Mouse (Mus musculus): ENCODE results near the gene Glrx5.

DNA sequence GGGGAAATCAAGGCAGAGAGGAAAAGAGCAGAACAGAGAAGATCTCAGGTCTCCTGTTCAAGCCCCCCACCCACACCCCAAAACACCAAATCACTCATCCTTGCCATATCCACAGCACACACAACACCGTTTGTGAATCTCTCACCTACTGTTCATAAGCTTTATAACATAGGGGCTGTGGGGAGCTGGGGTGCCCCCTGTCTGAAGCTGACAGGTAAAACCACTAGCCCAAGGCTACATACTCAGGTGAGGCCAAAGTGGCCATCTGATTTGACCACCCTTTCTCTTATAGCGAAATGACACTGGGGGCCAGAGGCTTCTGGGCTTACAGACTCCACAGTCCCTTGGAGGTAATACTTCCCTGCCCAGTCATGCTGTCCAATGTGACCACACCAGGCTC lies 24.3 kb upstream of the Glrx5 start:
- TF ChIP-seq KAT2A (conservative IDR thresholded peaks at IDR 0.05; ENCODE audit: low read depth, low read length) (no peak), MAFK (IDR thresholded peaks at IDR 0.05; ENCODE audit: borderline replicate concordance, low read depth, low read length) (no peak), ZMIZ1 (IDR thresholded peaks at IDR 0.05; ENCODE audit: low read depth, low read length) (no peak)
